Mouse (Mus musculus): Measurements from ENCODE around the gene Nodal.

DNA sequence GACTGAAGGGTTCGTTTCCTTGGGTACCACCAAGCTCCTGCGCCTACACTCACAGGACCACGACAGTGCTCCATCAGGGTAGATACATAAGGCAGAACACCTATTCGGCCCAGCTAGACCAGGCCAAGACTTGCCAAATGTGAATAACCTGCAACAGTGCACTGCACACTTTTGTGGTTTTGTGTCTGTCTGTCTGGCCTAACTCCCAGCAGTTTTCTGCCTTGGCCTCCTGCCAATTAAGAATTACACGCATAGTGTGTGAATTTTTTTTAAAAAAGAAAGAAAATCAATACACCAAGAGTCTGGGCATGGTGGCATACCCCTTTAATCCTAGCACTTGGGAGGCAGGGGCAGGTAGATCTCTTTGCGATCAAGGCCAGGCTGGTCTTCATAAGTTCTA, 10.2 kb downstream of the Nodal start:
- TF ChIP-seq POLR2A (IDR thresholded peaks at IDR 0.05; ENCODE audit: low read depth, low read length), result no peak
- no peak for TF ChIP-seq CTCF (IDR thresholded peaks at IDR 0.05; ENCODE audit: extremely low read depth, insufficient read depth, insufficient read length, insufficient replicate concordance)
